Mouse (Mus musculus): Measurements from ENCODE around the gene Bid. TPM values are rescaled to one million over a fixed set of nuclear protein-coding genes. Genes with fewer than 3 reads are reported as not detected.
A peak's percentile ranks its signal among the peaks of the same experiment; 100 is the strongest.

Bid gene
- polyA plus RNA-seq (2015; fragmentation: Nextera tagmentation; extraction: Ambion mirVana) = 8.3 and 10.7 TPM in 2 replicates

- WGBS = 1% methylated on average over 67 of the region's 67 CpGs
- H3K27ac ChIP-seq (replicated peaks) = no peak within 1 kb of the TSS
- no peaks in the 10 kb centered on the region for H3K9me3 ChIP-seq
- H3K4me2 ChIP-seq = peak within 1 kb of the TSS; percentile 98
- H3K36me3 ChIP-seq = no peaks in the 10 kb centered on the region
- peak; percentile 80 for ATAC-seq (ENCODE audit: extremely low read depth, insufficient number of reproducible peaks, low FRiP score, low TSS enrichment)
- H3K9ac ChIP-seq = peak within 1 kb of the TSS; percentile 83
- H3K27me3 ChIP-seq (replicated peaks) = peaks cover 6% of the 10 kb centered on the region; the same call in 1 of the 2 replicates
- peak within 1 kb of the TSS; percentile 74 for H3K4me3 ChIP-seq
- H3K4me1 ChIP-seq = peaks cover 32% of the 10 kb centered on the region
These were observed at the start of gene Bid for GRCm38 (mm10) chr6:120916074-120916971. Bid (minus strand) TSS chr6:120916853.

- Histone ChIP-seq H3K4me2 (no peak overlapping the region), H3K4me1 (no peaks in the 10 kb centered on the region), H3K36me3 (peaks cover 60% of the 10 kb centered on the region), H3K4me3 (no peak overlapping the region), H3K9ac (no peak overlapping the region), H3K27me3 (replicated peaks) (no peaks in the 10 kb centered on the region), H3K9me3 (no peaks in the 10 kb centered on the region), H3K27ac (replicated peaks) (no peak overlapping the region)
- no peak for ATAC-seq (ENCODE audit: extremely low read depth, insufficient number of reproducible peaks, low FRiP score, low TSS enrichment)
- 72% methylated on average over 13 of the region's 13 CpGs for WGBS
These were observed 49.2 kb upstream of the Bid start for GRCm38 (mm10) chr6:120965814-120966213.

DNA sequence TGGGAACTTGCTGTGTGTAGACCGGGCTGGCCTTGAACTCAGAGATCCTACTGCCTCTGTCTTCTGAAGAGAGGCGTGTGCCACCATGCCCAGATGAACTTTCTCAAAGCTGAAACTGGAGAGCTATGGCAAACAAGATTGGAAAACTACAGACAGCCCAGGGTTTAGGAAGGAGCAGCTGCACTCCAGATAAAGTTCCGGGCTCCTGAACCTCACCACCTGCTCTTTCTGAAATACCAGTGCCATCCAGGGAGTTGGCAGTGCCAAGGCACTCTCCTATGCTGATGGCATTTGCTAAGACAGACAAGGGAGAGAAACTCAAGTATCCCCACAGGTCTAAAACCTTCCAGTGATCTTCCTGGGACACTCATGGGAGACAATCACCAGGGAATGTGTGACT lies 47.5 kb upstream of the Bid start:
- Histone ChIP-seq H3K27ac (replicated peaks) (no peak overlapping the region), H3K36me3 (peaks cover 60% of the 10 kb centered on the region), H3K4me3 (no peak overlapping the region), H3K27me3 (replicated peaks) (no peaks in the 10 kb centered on the region), H3K4me2 (no peak overlapping the region), H3K4me1 (no peaks in the 10 kb centered on the region), H3K9me3 (no peaks in the 10 kb centered on the region), H3K9ac (no peak overlapping the region)
- WGBS = 89% methylated on average over 3 of the region's 3 CpGs
- no peak for ATAC-seq (ENCODE audit: extremely low read depth, insufficient number of reproducible peaks, low FRiP score, low TSS enrichment)

DNA sequence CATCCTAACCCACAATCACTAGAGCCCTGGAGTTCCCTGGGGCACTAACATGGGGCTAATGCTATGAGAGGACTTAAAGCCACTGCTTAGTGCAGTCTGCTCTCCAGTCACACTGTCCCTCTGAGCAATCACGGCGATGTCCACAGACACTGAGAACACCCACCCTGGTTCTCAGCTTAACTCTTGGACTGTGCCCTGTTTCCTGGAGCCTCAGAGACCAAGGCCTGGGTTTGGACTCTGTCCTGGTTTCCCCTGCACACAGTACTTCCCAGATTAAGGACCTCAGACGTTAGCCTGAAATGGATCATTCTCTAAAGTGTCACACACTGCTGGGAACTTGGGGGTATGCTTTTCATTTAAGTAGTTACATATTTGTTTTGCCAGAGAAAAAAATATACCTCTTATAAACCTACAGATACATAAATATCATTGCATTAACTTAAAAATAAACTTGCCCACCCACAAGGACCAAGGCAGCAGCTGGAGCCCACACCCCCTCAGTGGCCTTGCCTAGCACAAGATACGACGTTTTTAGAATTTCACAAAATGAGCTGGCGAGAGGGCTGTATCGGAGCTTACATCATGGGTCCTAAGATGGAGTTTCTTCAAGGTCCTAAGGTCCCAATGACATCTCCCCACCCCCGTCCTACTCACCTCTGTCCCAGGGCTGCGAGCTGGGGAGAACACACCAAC lies 43.8 kb upstream of the Bid start:
- Histone ChIP-seq H3K36me3 (peaks cover 80% of the 10 kb centered on the region), H3K4me3 (no peak overlapping the region), H3K27me3 (replicated peaks) (no peaks in the 10 kb centered on the region), H3K4me1 (no peaks in the 10 kb centered on the region; the same call in 1 of the 2 replicates), H3K9ac (no peak overlapping the region), H3K4me2 (no peak overlapping the region), H3K9me3 (no peaks in the 10 kb centered on the region), H3K27ac (replicated peaks) (no peak overlapping the region)
- no peak for ATAC-seq (ENCODE audit: extremely low read depth, insufficient number of reproducible peaks, low FRiP score, low TSS enrichment)
- WGBS = 88% methylated on average over 9 of the region's 9 CpGs

DNA sequence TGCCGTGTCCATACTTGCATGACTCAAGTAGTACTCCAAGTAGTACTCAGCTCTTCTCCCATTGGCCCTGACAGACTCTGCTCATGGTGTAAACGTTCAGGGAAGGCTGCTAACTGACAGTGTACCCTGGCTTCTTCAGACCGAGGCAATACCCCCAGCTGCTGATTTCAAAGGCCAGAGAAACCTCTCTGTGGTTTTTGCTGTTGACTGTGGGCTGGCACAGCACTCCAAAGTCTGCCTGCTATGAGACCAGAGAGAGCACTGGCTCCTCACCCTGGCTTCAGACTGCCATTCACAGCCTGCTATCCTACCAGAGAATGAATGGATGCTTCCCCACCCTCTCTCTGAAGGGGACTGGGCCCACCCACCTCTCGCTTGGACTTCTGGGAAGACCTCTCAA lies 40.7 kb upstream of the Bid start:
- no peak overlapping the region for H3K27ac ChIP-seq (replicated peaks)
- H3K36me3 ChIP-seq = peaks cover 99% of the 10 kb centered on the region
- H3K4me3 ChIP-seq = no peak overlapping the region
- no peaks in the 10 kb centered on the region; the same call in 1 of the 2 replicates for H3K4me1 ChIP-seq
- H3K9me3 ChIP-seq = no peaks in the 10 kb centered on the region
- H3K4me2 ChIP-seq = no peak overlapping the region
- no peak overlapping the region for H3K9ac ChIP-seq
- 73% methylated on average over 4 of the region's 4 CpGs for WGBS
- no peaks in the 10 kb centered on the region for H3K27me3 ChIP-seq (replicated peaks)
- no peak for ATAC-seq (ENCODE audit: extremely low read depth, insufficient number of reproducible peaks, low FRiP score, low TSS enrichment)

GRCm38 (mm10) chr6:120956259-120957161 lies 39.9 kb upstream of the Bid start:
- H3K36me3 ChIP-seq = peaks cover 99% of the 10 kb centered on the region
- no peak overlapping the region for H3K27ac ChIP-seq (replicated peaks)
- no peaks in the 10 kb centered on the region for H3K27me3 ChIP-seq (replicated peaks)
- no peak overlapping the region for H3K9ac ChIP-seq
- no peak overlapping the region for H3K4me2 ChIP-seq
- H3K4me1 ChIP-seq = no peaks in the 10 kb centered on the region; the same call in 1 of the 2 replicates
- no peak overlapping the region for H3K4me3 ChIP-seq
- WGBS = 72% methylated on average over 11 of the region's 11 CpGs
- no peak for ATAC-seq (ENCODE audit: extremely low read depth, insufficient number of reproducible peaks, low FRiP score, low TSS enrichment)
- H3K9me3 ChIP-seq = no peaks in the 10 kb centered on the region

GRCm38 (mm10) chr6:120955215-120955614 lies 38.6 kb upstream of the Bid start:
- Histone ChIP-seq H3K9me3 (no peaks in the 10 kb centered on the region), H3K27me3 (replicated peaks) (no peaks in the 10 kb centered on the region), H3K4me3 (no peak overlapping the region), H3K9ac (no peak overlapping the region), H3K4me1 (no peaks in the 10 kb centered on the region; the same call in 1 of the 2 replicates), H3K36me3 (peaks cover 98% of the 10 kb centered on the region), H3K4me2 (no peak overlapping the region), H3K27ac (replicated peaks) (no peak overlapping the region)
- ATAC-seq (ENCODE audit: extremely low read depth, insufficient number of reproducible peaks, low FRiP score, low TSS enrichment) = no peak
- WGBS = 68% methylated on average over 3 of the region's 3 CpGs

- 89% methylated on average over 8 of the region's 8 CpGs for WGBS
- H3K36me3 ChIP-seq = peaks cover 98% of the 10 kb centered on the region
These were observed 37.6 kb upstream of the Bid start for GRCm38 (mm10) chr6:120954241-120954640.

DNA sequence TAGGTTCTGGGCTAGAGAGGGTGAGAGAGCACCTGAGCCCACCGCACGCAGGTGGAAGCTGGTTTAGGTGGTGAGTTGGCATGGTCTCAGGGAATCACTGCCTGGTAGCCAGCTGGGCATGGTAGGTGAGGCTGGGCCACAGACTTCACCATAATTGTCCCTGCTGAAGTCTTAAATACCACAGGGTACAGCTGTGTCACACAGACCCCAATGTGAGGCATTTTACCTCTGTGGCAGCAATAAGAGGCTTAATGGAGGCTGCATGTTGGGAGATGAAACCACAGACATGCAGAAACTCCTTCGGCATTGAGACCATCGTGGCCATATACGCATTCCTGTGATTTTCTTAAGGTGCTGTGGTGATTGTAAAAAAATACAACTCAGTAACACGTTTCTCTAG lies 35.8 kb upstream of the Bid start:
- Histone ChIP-seq H3K4me3 (no peak overlapping the region), H3K9me3 (no peaks in the 10 kb centered on the region), H3K36me3 (peaks cover 98% of the 10 kb centered on the region), H3K27me3 (replicated peaks) (no peaks in the 10 kb centered on the region), H3K27ac (replicated peaks) (no peak overlapping the region), H3K4me1 (no peaks in the 10 kb centered on the region; the same call in 1 of the 2 replicates), H3K4me2 (no peak overlapping the region), H3K9ac (no peak overlapping the region)
- ATAC-seq (ENCODE audit: extremely low read depth, insufficient number of reproducible peaks, low FRiP score, low TSS enrichment) = no peak
- WGBS = 92% methylated on average over 6 of the region's 6 CpGs

More at GRCm38 (mm10) chr6:120954241-120954640, 37.6 kb upstream of the Bid start:
- H3K9ac ChIP-seq = no peak overlapping the region
- H3K27ac ChIP-seq (replicated peaks) = no peak overlapping the region
- H3K4me1 ChIP-seq = no peaks in the 10 kb centered on the region; the same call in 1 of the 2 replicates
- no peak overlapping the region for H3K4me3 ChIP-seq
- no peak overlapping the region for H3K4me2 ChIP-seq
- no peaks in the 10 kb centered on the region for H3K27me3 ChIP-seq (replicated peaks)
- H3K9me3 ChIP-seq = no peaks in the 10 kb centered on the region
- no peak for ATAC-seq (ENCODE audit: extremely low read depth, insufficient number of reproducible peaks, low FRiP score, low TSS enrichment)

DNA sequence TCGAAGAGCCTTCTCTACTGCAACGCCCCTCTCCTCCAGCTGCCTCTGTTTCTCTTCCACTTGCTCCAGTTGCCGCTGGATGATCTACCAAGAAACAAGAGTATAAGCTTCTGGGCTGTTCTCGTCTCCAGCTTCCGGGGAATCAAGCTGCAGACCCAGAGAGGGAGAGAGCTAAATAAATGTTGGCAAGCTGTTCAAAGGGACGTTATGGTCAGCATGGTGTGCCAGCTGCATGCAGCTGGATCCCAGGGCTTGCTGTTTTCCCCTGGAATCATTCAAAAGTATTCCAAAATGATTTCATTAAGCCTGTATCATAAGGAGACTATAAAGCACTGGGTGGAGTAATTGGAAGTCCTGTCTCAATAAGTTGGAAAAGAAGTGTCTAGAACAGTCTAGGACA lies 34.7 kb upstream of the Bid start:
- H3K9ac ChIP-seq = no peak overlapping the region
- no peak overlapping the region for H3K27ac ChIP-seq (replicated peaks)
- WGBS = 90% methylated on average over 6 of the region's 6 CpGs
- no peaks in the 10 kb centered on the region; the same call in 1 of the 2 replicates for H3K4me1 ChIP-seq
- no peak for ATAC-seq (ENCODE audit: extremely low read depth, insufficient number of reproducible peaks, low FRiP score, low TSS enrichment)
- no peak overlapping the region for H3K4me3 ChIP-seq
- peaks cover 98% of the 10 kb centered on the region for H3K36me3 ChIP-seq
- no peak overlapping the region for H3K4me2 ChIP-seq
- no peaks in the 10 kb centered on the region for H3K27me3 ChIP-seq (replicated peaks)
- no peaks in the 10 kb centered on the region for H3K9me3 ChIP-seq

GRCm38 (mm10) chr6:120945510-120945909 lies 28.9 kb upstream of the Bid start:
- Histone ChIP-seq H3K4me1 (no peaks in the 10 kb centered on the region), H3K9ac (no peak overlapping the region), H3K9me3 (no peaks in the 10 kb centered on the region), H3K4me3 (no peak overlapping the region), H3K36me3 (peaks cover 95% of the 10 kb centered on the region), H3K27ac (replicated peaks) (no peak overlapping the region), H3K27me3 (replicated peaks) (no peaks in the 10 kb centered on the region), H3K4me2 (no peak overlapping the region)
- no peak for ATAC-seq (ENCODE audit: extremely low read depth, insufficient number of reproducible peaks, low FRiP score, low TSS enrichment)
- WGBS = 93% methylated on average over 9 of the region's 9 CpGs
